Mouse (Mus musculus): ENCODE measurements around the gene Mup1. TPM values are rescaled to one million over a fixed set of nuclear protein-coding genes. Genes with fewer than 3 reads are reported as not detected.
"Not testable (repeated sequence)": the region's sequence is repeated elsewhere in the genome, so short reads cannot be mapped to it uniquely, and the experiment has no call there.

Mup1 gene
- polyA plus RNA-seq (2012; rRNA removed) = not detected in 2 replicates

GRCm38 (mm10) chr4:60501860-60502259, at the start of gene Mup1:
Gene Mup1 (minus strand): TSS chr4:60501960.
- DNase-seq (ENCODE audit: low read depth) = not testable (repeated sequence)

Other genes with a start within 250 kb of the Mup1 start
- gene Mup9, start 80.0 kb downstream of the Mup1 start, polyA plus RNA-seq (2012; rRNA removed) = not detected in 2 replicates
- not detected in 2 replicates for gene Mup10, start 80.2 kb upstream of the Mup1 start, polyA plus RNA-seq (2012; rRNA removed)
- not detected in 2 replicates for gene Mup11, start 160.5 kb upstream of the Mup1 start, polyA plus RNA-seq (2012; rRNA removed)
- not detected in 2 replicates for gene Mup12, start 239.4 kb upstream of the Mup1 start, polyA plus RNA-seq (2012; rRNA removed)